Mouse (Mus musculus) ZHBTc4 (cell line): Measurements from ENCODE around the gene Dact3.

Source experiments
- DNase-seq: peaks from one replicate; pipeline ENCODE4 v3.0.0-alpha.2; 2011; ENCODE audit warnings: low read depth, low spot score

The Dact3 gene

GRCm38 (mm10) chr7:16891641-16892351 lies 16.7 kb downstream of the Dact3 start, which contains the start of gene Gng8:
TSS of gene Gng8 (plus strand) at chr7:16891786.
- peak; percentile 94 for DNase-seq

- no peak for DNase-seq
Observed at GRCm38 (mm10) chr7:16892352-16892730, 17.2 kb downstream of the Dact3 start.

- DNase-seq = peak; percentile 30
Observed at GRCm38 (mm10) chr7:16893612-16894011, 18.5 kb downstream of the Dact3 start.

GRCm38 (mm10) chr7:16894279-16894678 lies 19.2 kb downstream of the Dact3 start:
- no peak for DNase-seq

GRCm38 (mm10) chr7:16895000-16895399 lies 19.9 kb downstream of the Dact3 start:
- DNase-seq = peak; percentile 89

GRCm38 (mm10) chr7:16895511-16895910 lies 20.4 kb downstream of the Dact3 start:
- no peak for DNase-seq

- no peak for DNase-seq
Observed at GRCm38 (mm10) chr7:16900526-16900925, 25.4 kb downstream of the Dact3 start.

GRCm38 (mm10) chr7:16903439-16903955 lies 28.4 kb downstream of the Dact3 start:
- no peak for DNase-seq

- no peak for DNase-seq
Observed at GRCm38 (mm10) chr7:16904120-16904675, 29.1 kb downstream of the Dact3 start.

GRCm38 (mm10) chr7:16905491-16906021 lies 30.4 kb downstream of the Dact3 start:
- DNase-seq = no peak

GRCm38 (mm10) chr7:16906281-16906680 lies 31.2 kb downstream of the Dact3 start, which contains the start of gene Ptgir:
TSS of gene Ptgir (plus strand) at chr7:16906490.
- peak; percentile 42 for DNase-seq

- DNase-seq = no peak
Observed at GRCm38 (mm10) chr7:16906889-16907559, 31.9 kb downstream of the Dact3 start.

GRCm38 (mm10) chr7:16907842-16908241 lies 32.7 kb downstream of the Dact3 start:
- no peak for DNase-seq

GRCm38 (mm10) chr7:16908367-16908766 lies 33.2 kb downstream of the Dact3 start:
- DNase-seq = no peak

- DNase-seq = no peak
Observed at GRCm38 (mm10) chr7:16908859-16909258, 33.7 kb downstream of the Dact3 start.

- no peak for DNase-seq
Observed at GRCm38 (mm10) chr7:16909909-16910308, 34.8 kb downstream of the Dact3 start.

- no peak for DNase-seq
Observed at GRCm38 (mm10) chr7:16911904-16912303, 36.8 kb downstream of the Dact3 start.

GRCm38 (mm10) chr7:16912360-16912759 lies 37.2 kb downstream of the Dact3 start:
- no peak for DNase-seq

GRCm38 (mm10) chr7:16913806-16914452 lies 38.8 kb downstream of the Dact3 start:
- peak; percentile 74 for DNase-seq

- DNase-seq = no peak
Observed at GRCm38 (mm10) chr7:16914453-16915343, 39.6 kb downstream of the Dact3 start.
